Mouse (Mus musculus): ENCODE measurements around the gene Ppp1r9a. TPM values are rescaled to one million over a fixed set of nuclear protein-coding genes. Genes with fewer than 3 reads are reported as not detected.
A peak's percentile ranks its signal among the peaks of the same experiment; 100 is the strongest.

Gene Ppp1r9a
- total and polyA plus RNA-seq, 2 experiments from 2014 or later, result 39.1 to 85.5 TPM

GRCm38 (mm10) chr6:5095365-5095973 lies 192.8 kb downstream of the Ppp1r9a start:
- no peaks in the 10 kb centered on the region for H3K9me3 ChIP-seq (ENCODE audit: low read length)
- H3K27ac ChIP-seq (ENCODE audit: low read depth, low read length), result no peak overlapping the region
- H3K4me3 ChIP-seq (ENCODE audit: low read depth, low read length), result no peak overlapping the region
- no peak for TF ChIP-seq CTCF (IDR thresholded peaks at IDR 0.05; ENCODE audit: low read depth)
- ATAC-seq (no peak), DNase-seq (no peak)
- H3K9ac ChIP-seq, result no peak overlapping the region
- no peaks in the 10 kb centered on the region for H3K36me3 ChIP-seq (ENCODE audit: insufficient read depth)
- no peaks in the 10 kb centered on the region for H3K27me3 ChIP-seq (ENCODE audit: insufficient read depth, low read length)
- H3K4me2 ChIP-seq (ENCODE audit: low read depth), result no peak overlapping the region
- H3K4me1 ChIP-seq (ENCODE audit: insufficient read depth), result no peaks in the 10 kb centered on the region
- 92% methylated on average over 9 of the region's 9 CpGs for WGBS

GRCm38 (mm10) chr6:5097309-5097708 lies 194.6 kb downstream of the Ppp1r9a start:
- no peak for ATAC-seq
- no peak overlapping the region for H3K4me2 ChIP-seq (ENCODE audit: low read depth)
- no peak overlapping the region for H3K4me3 ChIP-seq (ENCODE audit: low read depth, low read length)

GRCm38 (mm10) chr6:5099282-5099681 lies 196.6 kb downstream of the Ppp1r9a start:
- DNase-seq (no peak), ATAC-seq (no peak)
- H3K36me3 ChIP-seq (ENCODE audit: insufficient read depth), result no peaks in the 10 kb centered on the region
- 55% methylated on average over 5 of the region's 5 CpGs for WGBS
- H3K9me3 ChIP-seq (ENCODE audit: low read length), result no peaks in the 10 kb centered on the region
- H3K4me3 ChIP-seq (ENCODE audit: low read depth, low read length), result no peak overlapping the region
- no peaks in the 10 kb centered on the region for H3K4me1 ChIP-seq (ENCODE audit: insufficient read depth)
- no peak for TF ChIP-seq CTCF (IDR thresholded peaks at IDR 0.05; ENCODE audit: low read depth)
- H3K27ac ChIP-seq (ENCODE audit: low read depth, low read length), result no peak overlapping the region
- no peak overlapping the region for H3K4me2 ChIP-seq (ENCODE audit: low read depth)
- H3K9ac ChIP-seq, result no peak overlapping the region
- H3K27me3 ChIP-seq (ENCODE audit: insufficient read depth, low read length), result no peaks in the 10 kb centered on the region

More at GRCm38 (mm10) chr6:5097309-5097708, 194.6 kb downstream of the Ppp1r9a start:
- Histone ChIP-seq H3K27ac (ENCODE audit: low read depth, low read length) (no peak overlapping the region), H3K9ac (no peak overlapping the region), H3K36me3 (ENCODE audit: insufficient read depth) (no peaks in the 10 kb centered on the region), H3K9me3 (ENCODE audit: low read length) (no peaks in the 10 kb centered on the region), H3K27me3 (ENCODE audit: insufficient read depth, low read length) (no peaks in the 10 kb centered on the region), H3K4me1 (ENCODE audit: insufficient read depth) (no peaks in the 10 kb centered on the region)
- TF ChIP-seq CTCF (IDR thresholded peaks at IDR 0.05; ENCODE audit: low read depth), result no peak
- no peak for DNase-seq
- WGBS, result 63% methylated on average over 3 of the region's 3 CpGs

GRCm38 (mm10) chr6:5099842-5100241 lies 197.1 kb downstream of the Ppp1r9a start:
- no peak for TF ChIP-seq CTCF (IDR thresholded peaks at IDR 0.05; ENCODE audit: low read depth)

GRCm38 (mm10) chr6:5100347-5100746 lies 197.6 kb downstream of the Ppp1r9a start:
- no peak overlapping the region for H3K27ac ChIP-seq (ENCODE audit: low read depth, low read length)
- H3K9me3 ChIP-seq (ENCODE audit: low read length), result no peaks in the 10 kb centered on the region
- H3K27me3 ChIP-seq (ENCODE audit: insufficient read depth, low read length), result no peaks in the 10 kb centered on the region
- DNase-seq, result no peak
- no peak overlapping the region for H3K4me3 ChIP-seq (ENCODE audit: low read depth, low read length)
- WGBS, result 81% methylated on average over 10 of the region's 10 CpGs
- no peak overlapping the region for H3K4me2 ChIP-seq (ENCODE audit: low read depth)
- no peak for ATAC-seq
- no peak for TF ChIP-seq CTCF (IDR thresholded peaks at IDR 0.05; ENCODE audit: low read depth)
- H3K36me3 ChIP-seq (ENCODE audit: insufficient read depth), result no peaks in the 10 kb centered on the region
- no peaks in the 10 kb centered on the region for H3K4me1 ChIP-seq (ENCODE audit: insufficient read depth)
- no peak overlapping the region for H3K9ac ChIP-seq

More at GRCm38 (mm10) chr6:5099842-5100241, 197.1 kb downstream of the Ppp1r9a start:
- no peak overlapping the region for H3K27ac ChIP-seq (ENCODE audit: low read depth, low read length)
- DNase-seq, result no peak
- H3K4me2 ChIP-seq (ENCODE audit: low read depth), result no peak overlapping the region
- WGBS, result 74% methylated on average over 8 of the region's 8 CpGs
- no peak overlapping the region for H3K4me3 ChIP-seq (ENCODE audit: low read depth, low read length)
- H3K4me1 ChIP-seq (ENCODE audit: insufficient read depth), result no peaks in the 10 kb centered on the region
- ATAC-seq, result no peak
- no peaks in the 10 kb centered on the region for H3K27me3 ChIP-seq (ENCODE audit: insufficient read depth, low read length)
- no peaks in the 10 kb centered on the region for H3K9me3 ChIP-seq (ENCODE audit: low read length)
- no peak overlapping the region for H3K9ac ChIP-seq
- H3K36me3 ChIP-seq (ENCODE audit: insufficient read depth), result no peaks in the 10 kb centered on the region

- Histone ChIP-seq H3K9ac (no peak overlapping the region), H3K4me1 (ENCODE audit: insufficient read depth) (no peaks in the 10 kb centered on the region), H3K27me3 (ENCODE audit: insufficient read depth, low read length) (no peaks in the 10 kb centered on the region), H3K4me3 (ENCODE audit: low read depth, low read length) (no peak overlapping the region), H3K4me2 (ENCODE audit: low read depth) (no peak overlapping the region), H3K27ac (ENCODE audit: low read depth, low read length) (no peak overlapping the region), H3K36me3 (ENCODE audit: insufficient read depth) (no peaks in the 10 kb centered on the region), H3K9me3 (ENCODE audit: low read length) (no peaks in the 10 kb centered on the region)
- WGBS, result 15% methylated on average over 2 of the region's 2 CpGs
- ATAC-seq, result peak; percentile 76
- peak; percentile 42 for DNase-seq
- no peak for TF ChIP-seq CTCF (IDR thresholded peaks at IDR 0.05; ENCODE audit: low read depth)
These were observed 200.0 kb downstream of the Ppp1r9a start for GRCm38 (mm10) chr6:5102741-5103140.

- no peak overlapping the region for H3K9ac ChIP-seq
- 64% methylated on average over 6 of the region's 6 CpGs for WGBS
- no peak for TF ChIP-seq CTCF (IDR thresholded peaks at IDR 0.05; ENCODE audit: low read depth)
- H3K9me3 ChIP-seq (ENCODE audit: low read length), result no peaks in the 10 kb centered on the region
- H3K27me3 ChIP-seq (ENCODE audit: insufficient read depth, low read length), result no peaks in the 10 kb centered on the region
- DNase-seq, result no peak
- no peaks in the 10 kb centered on the region for H3K36me3 ChIP-seq (ENCODE audit: insufficient read depth)
- no peak overlapping the region for H3K4me3 ChIP-seq (ENCODE audit: low read depth, low read length)
- no peak overlapping the region for H3K27ac ChIP-seq (ENCODE audit: low read depth, low read length)
- no peak for ATAC-seq
- no peak overlapping the region for H3K4me2 ChIP-seq (ENCODE audit: low read depth)
- H3K4me1 ChIP-seq (ENCODE audit: insufficient read depth), result no peaks in the 10 kb centered on the region
These were observed 201.1 kb downstream of the Ppp1r9a start for GRCm38 (mm10) chr6:5103769-5104168.

Measured in forebrain, postnatal 0 days (tissue).